Mouse (Mus musculus) spleen, postnatal 36 days (tissue): ENCODE results near the gene Cpt1a.

Experiments
- DNase-seq, 2 experiments: peaks; one replicate each; pipeline ENCODE4 v3.0.0; 2022; ENCODE audit warnings: low spot score in 2 of 2, mixed read lengths in 1 of 2

Gene Cpt1a

DNA sequence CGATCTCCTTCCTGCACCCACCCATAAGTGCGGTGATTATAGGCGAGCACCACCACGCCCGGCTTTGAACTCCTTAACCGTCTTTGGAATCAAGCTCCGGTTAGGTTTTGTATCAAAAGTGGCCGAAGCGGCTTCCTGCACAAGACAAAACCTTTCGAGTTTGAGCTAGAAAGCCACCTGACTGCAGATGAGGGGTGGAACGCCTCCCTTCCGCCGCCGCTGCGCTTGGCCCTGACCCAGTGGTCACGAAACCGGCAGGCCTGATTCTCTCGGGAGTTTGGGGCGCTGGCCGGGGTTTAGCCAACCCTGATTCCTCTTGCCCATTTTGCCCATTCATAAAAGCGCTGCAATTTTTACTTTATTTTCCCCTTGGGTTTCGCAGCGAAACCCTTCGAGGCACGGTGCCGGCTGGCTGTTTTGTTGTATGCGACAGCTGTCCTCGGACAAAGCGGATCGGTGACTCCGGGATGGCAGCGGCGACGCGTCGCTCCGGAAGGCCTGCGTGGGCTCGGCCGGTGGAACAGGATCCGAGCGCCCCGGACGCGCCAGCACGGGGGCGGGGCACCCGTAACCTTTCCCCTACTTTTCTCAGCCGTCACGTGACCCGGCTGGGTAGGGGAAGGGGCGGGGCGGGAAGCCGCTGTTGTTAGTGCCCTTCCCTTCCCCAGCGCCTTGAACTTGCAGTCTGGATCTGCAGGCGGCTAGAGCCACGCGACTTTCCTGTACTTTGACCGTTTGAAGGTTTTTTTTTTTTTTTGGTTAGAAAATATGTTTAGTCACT is 3.0 kb downstream of the Cpt1a start:
- peak; percentile 94 to 95 for DNase-seq

GRCm38 (mm10) chr19:3325771-3326478 is 3.8 kb downstream of the Cpt1a start:
- DNase-seq: no peak

DNA sequence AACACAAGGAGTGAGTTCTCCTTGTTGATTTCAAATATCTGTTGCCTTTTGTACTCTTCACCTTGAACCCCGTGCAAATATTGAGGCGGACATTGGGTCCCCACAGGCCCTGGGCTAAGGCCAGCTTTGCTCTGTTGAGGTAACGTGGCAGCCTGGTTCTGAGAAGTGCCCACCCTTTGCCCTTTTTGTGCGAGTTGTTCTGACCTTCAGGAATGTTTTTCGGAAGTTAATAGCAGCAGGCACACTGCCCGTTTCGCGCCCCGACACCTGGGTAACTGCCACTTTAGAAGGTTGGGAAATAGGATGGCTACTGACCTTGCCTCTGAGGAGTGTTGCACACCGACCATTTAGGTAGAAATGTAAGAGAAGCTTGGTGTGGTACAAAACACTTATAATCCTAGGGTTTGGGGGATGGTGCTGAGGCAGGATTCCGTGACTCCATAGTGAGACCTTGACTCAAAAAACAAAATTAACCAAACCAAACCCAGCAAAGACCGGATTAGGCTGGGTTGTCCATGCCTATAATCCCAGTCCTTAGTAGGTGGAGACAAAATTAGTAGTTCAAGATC is 4.4 kb downstream of the Cpt1a start:
- no peak for DNase-seq

DNA sequence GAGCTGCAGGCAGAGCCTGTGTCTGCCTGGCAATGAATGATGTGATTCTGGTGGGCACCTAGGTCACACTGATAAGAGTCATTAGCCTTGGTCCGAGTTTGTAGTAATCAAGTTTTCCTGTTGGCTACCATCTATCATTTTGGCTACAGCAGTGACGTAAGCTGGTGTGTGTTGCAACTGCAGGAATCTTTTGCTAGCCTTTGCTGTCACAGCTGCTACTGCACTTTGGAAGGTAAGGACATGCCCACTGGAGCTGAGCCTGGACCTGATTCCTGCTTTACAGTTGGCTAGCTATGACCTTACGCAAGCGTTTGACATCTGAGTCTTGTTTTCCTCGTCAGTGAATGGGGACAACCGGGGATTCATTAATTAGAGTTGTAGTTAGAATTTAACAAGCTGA is 11.1 kb downstream of the Cpt1a start:
- no peak for DNase-seq

GRCm38 (mm10) chr19:3333694-3334515 is 11.8 kb downstream of the Cpt1a start:
- peak; percentile 73 to 77 for DNase-seq

GRCm38 (mm10) chr19:3334550-3334949 is 12.4 kb downstream of the Cpt1a start:
- DNase-seq: no peak

DNA sequence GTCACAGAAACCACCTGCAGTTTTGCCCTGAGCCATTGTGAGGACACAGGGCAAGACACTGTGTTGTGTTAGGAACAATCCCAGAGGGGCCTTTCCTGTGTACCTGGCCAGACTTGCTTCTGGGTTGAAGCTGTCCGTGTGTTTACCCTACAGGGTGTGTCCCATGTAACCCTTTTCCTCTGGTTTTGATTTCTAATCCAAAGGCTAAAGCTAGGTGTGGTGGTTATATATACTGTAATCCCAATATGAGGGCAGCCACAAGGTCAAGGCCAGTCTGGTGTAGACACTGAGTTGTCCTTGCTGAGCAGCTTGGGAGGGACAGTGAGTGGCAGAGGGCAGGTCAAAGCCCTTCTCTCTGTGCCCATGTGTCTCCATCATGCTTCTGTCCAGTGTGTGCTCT is 13.8 kb downstream of the Cpt1a start:
- no peak for DNase-seq

GRCm38 (mm10) chr19:3336485-3337255 is 14.5 kb downstream of the Cpt1a start:
- no peak for DNase-seq

DNA sequence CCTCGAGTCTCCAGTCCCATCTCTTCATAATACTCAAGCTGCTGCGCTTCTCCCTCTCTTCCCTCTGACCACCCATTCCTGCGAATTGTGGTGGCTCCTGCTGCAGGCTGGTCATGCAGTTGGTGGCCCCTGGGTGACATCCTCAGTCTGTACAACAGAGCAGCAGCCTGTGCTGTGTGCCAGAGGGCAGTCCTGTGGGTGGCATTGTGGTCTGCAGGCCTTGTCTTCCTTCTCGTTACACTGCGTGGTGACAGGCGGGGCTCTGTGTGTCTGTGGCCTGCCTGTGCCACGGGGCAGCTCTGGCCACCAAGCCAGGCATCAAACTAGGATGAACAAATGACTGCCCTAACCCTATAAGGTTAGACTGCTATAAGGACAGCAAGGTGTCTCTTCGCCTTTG is 17.1 kb downstream of the Cpt1a start:
- no peak for DNase-seq

DNA sequence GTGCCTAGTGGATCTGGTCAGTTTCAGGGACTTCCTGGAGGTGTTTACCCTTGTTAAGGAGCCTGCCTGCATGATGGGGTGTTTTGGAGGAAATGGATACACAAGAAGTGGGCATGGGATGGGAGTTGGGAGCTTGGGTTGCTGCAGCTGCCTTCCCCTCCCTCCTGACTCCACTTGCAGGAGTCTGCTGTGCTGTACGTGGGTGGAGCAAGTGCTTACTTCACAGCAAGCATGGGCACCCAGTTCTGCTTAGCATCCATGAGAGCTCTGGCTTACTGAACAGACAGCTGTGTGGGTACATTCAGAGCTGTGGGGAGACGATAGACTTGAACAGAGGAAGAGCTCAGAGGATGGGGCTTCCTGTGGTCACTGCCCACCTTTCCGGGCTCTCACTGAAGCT is 18.9 kb downstream of the Cpt1a start:
- no peak for DNase-seq

- no peak for DNase-seq
Measured at GRCm38 (mm10) chr19:3343929-3344328, 21.8 kb downstream of the Cpt1a start.

- DNase-seq: no peak
Measured at GRCm38 (mm10) chr19:3344636-3345544, 22.8 kb downstream of the Cpt1a start.

GRCm38 (mm10) chr19:3347784-3348183 is 25.6 kb downstream of the Cpt1a start:
- DNase-seq: no peak

DNA sequence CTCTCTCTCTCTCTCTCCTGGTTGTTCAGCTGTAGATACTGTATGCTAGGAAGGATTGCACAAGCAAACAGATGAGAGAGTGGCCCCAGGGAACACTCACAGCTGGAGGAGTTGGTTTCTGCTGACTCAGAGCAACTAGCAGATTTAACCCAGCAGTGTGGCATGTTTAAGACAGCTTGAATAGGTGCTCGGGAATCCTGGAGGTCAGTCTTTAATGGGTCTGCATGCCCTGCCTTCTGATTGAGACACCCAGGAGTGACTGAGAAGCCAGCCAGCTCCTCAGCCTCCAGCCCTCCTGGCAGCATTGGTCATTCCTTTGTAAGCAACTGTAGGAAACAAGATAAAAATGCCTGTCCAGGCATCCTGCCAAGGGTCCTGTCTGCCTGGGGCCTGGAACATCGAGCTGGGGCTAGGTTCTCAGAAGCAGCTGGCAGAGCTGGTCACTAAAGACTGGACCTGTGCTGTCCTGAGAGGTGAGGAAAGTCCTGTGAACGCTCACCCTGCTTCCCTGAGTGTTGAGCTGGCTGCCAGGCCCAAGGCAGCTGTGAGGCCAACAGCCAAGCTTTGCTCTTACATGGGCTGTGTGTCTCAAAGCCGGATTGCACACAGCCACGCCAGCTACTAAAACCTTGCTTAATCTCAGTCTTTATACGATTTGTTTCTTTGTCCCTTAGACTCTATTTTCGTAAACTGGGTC is 31.4 kb downstream of the Cpt1a start:
- DNase-seq: no peak

GRCm38 (mm10) chr19:3355096-3355495 is 33.0 kb downstream of the Cpt1a start:
- DNase-seq: no peak

DNA sequence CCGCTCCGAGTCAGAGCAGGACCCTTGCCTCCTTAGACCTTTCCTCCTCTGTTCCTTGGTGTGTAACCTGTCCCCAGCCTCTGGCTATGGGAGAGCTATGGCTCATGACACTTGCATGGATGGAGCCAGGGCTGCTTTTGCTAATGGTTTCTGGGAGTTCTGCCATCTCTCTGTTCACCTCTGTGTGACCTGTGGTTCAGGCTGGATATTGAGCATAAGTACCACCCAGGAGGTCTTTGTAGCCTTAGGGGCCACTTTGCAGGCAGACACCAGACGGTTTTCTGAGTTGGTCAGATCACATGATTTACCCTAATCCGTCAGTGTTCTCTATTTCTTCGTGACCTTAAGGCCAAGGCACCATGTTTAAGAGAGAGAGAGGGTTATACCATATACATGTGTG is 34.4 kb downstream of the Cpt1a start:
- no peak for DNase-seq

GRCm38 (mm10) chr19:3357620-3358019 is 35.5 kb downstream of the Cpt1a start:
- DNase-seq: no peak

- no peak for DNase-seq
Measured at GRCm38 (mm10) chr19:3359841-3360588, 37.9 kb downstream of the Cpt1a start.

DNA sequence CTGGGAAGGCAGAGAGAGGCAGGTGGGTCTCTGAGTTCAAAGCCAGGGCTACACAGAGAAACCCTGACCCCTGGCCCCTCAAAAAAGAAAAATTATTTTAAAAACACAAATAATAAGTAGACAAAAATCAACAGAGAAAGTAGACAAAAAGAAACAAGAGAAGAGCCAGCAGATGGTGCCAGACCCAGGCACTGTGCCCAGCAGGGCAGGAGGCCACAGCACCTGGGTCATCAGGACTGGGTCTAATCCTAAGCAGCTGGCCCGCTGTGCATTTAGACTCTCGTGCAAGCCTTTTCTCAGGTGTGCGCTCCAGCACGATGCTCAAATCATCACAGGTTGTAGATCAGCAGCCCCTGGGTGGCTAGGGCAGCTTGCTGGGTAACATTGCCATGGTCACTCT is 41.4 kb downstream of the Cpt1a start:
- no peak for DNase-seq
